Mouse (Mus musculus): ENCODE results near the gene Veph1.

DNA sequence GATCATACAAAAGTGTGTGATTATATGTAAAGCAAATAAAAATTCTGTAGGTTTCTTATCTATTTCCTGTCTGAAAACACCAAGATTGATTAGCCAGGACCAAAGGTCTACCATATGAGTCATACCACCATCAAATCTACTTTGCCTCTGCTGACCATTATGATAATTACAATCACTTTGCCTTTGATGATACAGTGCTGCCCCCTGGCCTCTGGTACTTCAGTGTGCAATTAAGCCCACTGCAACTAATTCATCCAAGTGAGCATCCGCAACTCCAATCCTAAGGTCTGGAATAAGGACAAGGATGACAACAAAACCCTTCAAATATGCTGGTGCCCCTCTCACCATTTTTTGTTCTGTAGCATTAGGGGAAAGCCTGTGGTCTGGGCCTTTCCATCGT, 117.0 kb downstream of the Veph1 start:
- no peak for TF ChIP-seq POLR2AphosphoS2 (IDR thresholded peaks at IDR 0.05; ENCODE audit: low read depth, low read length)
- TF ChIP-seq KAT2A (IDR thresholded peaks at IDR 0.05; ENCODE audit: insufficient replicate concordance, low read length), result no peak
- TF ChIP-seq POLR2A (IDR thresholded peaks at IDR 0.05; ENCODE audit: low read depth, low read length), result no peak
- no peak for TF ChIP-seq MAX (IDR thresholded peaks at IDR 0.05; ENCODE audit: low read length)
- TF ChIP-seq RAD21 (IDR thresholded peaks at IDR 0.05; ENCODE audit: low read depth, low read length), result peak; percentile 61
- peak in 1 of 2 experiments; percentile 66; a peak in 2 of 4 replicates for TF ChIP-seq CTCF (conservative IDR thresholded peaks at IDR 0.05 in 1 of 2, IDR thresholded peaks at IDR 0.05 in 1 of 2; ENCODE audit: low read depth in 2 of 2, low read length in 2 of 2)
- no peak for TF ChIP-seq NRF1 (IDR thresholded peaks at IDR 0.05; ENCODE audit: low read depth, low read length)
- TF ChIP-seq ETS1 (conservative IDR thresholded peaks at IDR 0.05; ENCODE audit: low read depth, low read length), result no peak
- TF ChIP-seq MYC (IDR thresholded peaks at IDR 0.05; ENCODE audit: low read depth, low read length), result no peak
- no peak for TF ChIP-seq MXI1 (IDR thresholded peaks at IDR 0.05; ENCODE audit: low read depth, low read length)
- TF ChIP-seq ZKSCAN1 (IDR thresholded peaks at IDR 0.05; ENCODE audit: borderline replicate concordance, low read depth, low read length), result no peak
- TF ChIP-seq BHLHE40 (IDR thresholded peaks at IDR 0.05; ENCODE audit: low read depth, low read length), result no peak
